Mouse (Mus musculus) cerebellum, postnatal 4 days (tissue): ENCODE measurements around the gene Lrsam1.

Experiments used
- DNase-seq, 2 experiments: peaks; one replicate each; pipeline ENCODE4 v3.0.0; 2022; ENCODE audit warnings: low spot score in 2 of 2, mixed read lengths in 1 of 2

The Lrsam1 gene

GRCm38 (mm10) chr2:32926330-32927075 lies 34.9 kb downstream of the Lrsam1 start:
- no peak for DNase-seq

GRCm38 (mm10) chr2:32924306-32924844 lies 37.0 kb downstream of the Lrsam1 start:
- DNase-seq, result no peak

GRCm38 (mm10) chr2:32923551-32924250 lies 37.7 kb downstream of the Lrsam1 start:
- DNase-seq, result no peak

GRCm38 (mm10) chr2:32922564-32922963 lies 38.9 kb downstream of the Lrsam1 start:
- DNase-seq, result no peak

- no peak for DNase-seq
These were observed 39.5 kb downstream of the Lrsam1 start for GRCm38 (mm10) chr2:32921801-32922380.

GRCm38 (mm10) chr2:32921235-32921634 lies 40.2 kb downstream of the Lrsam1 start:
- no peak for DNase-seq

- no peak for DNase-seq
These were observed 43.0 kb downstream of the Lrsam1 start for GRCm38 (mm10) chr2:32918391-32918790.

GRCm38 (mm10) chr2:32917526-32917925 lies 43.9 kb downstream of the Lrsam1 start:
- no peak for DNase-seq

- DNase-seq, result no peak
These were observed 46.5 kb downstream of the Lrsam1 start for GRCm38 (mm10) chr2:32914896-32915295.

GRCm38 (mm10) chr2:32914362-32914761 lies 47.1 kb downstream of the Lrsam1 start:
- no peak for DNase-seq

GRCm38 (mm10) chr2:32912210-32912804 lies 49.1 kb downstream of the Lrsam1 start:
- peak; percentile 78 to 89 for DNase-seq

- DNase-seq, result no peak
These were observed 49.7 kb downstream of the Lrsam1 start for GRCm38 (mm10) chr2:32911639-32912182.

GRCm38 (mm10) chr2:32908796-32909195 lies 52.6 kb downstream of the Lrsam1 start:
- no peak for DNase-seq

GRCm38 (mm10) chr2:32908272-32908671 lies 53.1 kb downstream of the Lrsam1 start:
- peak in 1 of 2 experiments; percentile 51 for DNase-seq

- no peak for DNase-seq
These were observed 54.0 kb downstream of the Lrsam1 start for GRCm38 (mm10) chr2:32907442-32907841.

GRCm38 (mm10) chr2:32905297-32905696 lies 56.1 kb downstream of the Lrsam1 start:
- DNase-seq, result no peak

- DNase-seq, result no peak
These were observed 56.8 kb downstream of the Lrsam1 start for GRCm38 (mm10) chr2:32904637-32905036.

- DNase-seq, result no peak
These were observed 57.9 kb downstream of the Lrsam1 start for GRCm38 (mm10) chr2:32903470-32903869.

GRCm38 (mm10) chr2:32902126-32902525 lies 59.3 kb downstream of the Lrsam1 start:
- no peak for DNase-seq

- no peak for DNase-seq
These were observed 62.4 kb downstream of the Lrsam1 start for GRCm38 (mm10) chr2:32898983-32899382.

GRCm38 (mm10) chr2:32896507-32897147 lies 64.8 kb downstream of the Lrsam1 start:
- DNase-seq, result no peak
